Mouse (Mus musculus): ENCODE data around the gene Irf4. TPM values are rescaled to one million over a fixed set of nuclear protein-coding genes. Genes with fewer than 3 reads are reported as not detected.

Gene Irf4
- polyA plus RNA-seq, 1 experiment from 2014 or later: 0.04 TPM

Other genes starting within 250 kb of the Irf4 start
- 270 and 273 TPM in 2 replicates for gene Uqcrfs1, start 203.9 kb upstream of the Irf4 start, polyA plus RNA-seq (2014; fragmentation: Nextera tagmentation; extraction: Ambion mirVana)
- 11.5 and 13.1 TPM in 2 replicates for gene Dusp22, start 89.2 kb upstream of the Irf4 start, polyA plus RNA-seq (2014; fragmentation: Nextera tagmentation; extraction: Ambion mirVana)
- gene Hus1b, start 198.5 kb downstream of the Irf4 start, polyA plus RNA-seq (2014; fragmentation: Nextera tagmentation; extraction: Ambion mirVana): 0.14 TPM in 1 of 2 replicates, not detected in the other
- 54.6 and 63.5 TPM in 2 replicates for gene Exoc2, start 224.9 kb downstream of the Irf4 start, polyA plus RNA-seq (2014; fragmentation: Nextera tagmentation; extraction: Ambion mirVana)
- gene Gm5447, start 225.0 kb downstream of the Irf4 start, polyA plus RNA-seq (2014; fragmentation: Nextera tagmentation; extraction: Ambion mirVana): not detected in 2 replicates

Data from forebrain, embryonic 14.5 days (tissue).